In the genomic region with DNA sequence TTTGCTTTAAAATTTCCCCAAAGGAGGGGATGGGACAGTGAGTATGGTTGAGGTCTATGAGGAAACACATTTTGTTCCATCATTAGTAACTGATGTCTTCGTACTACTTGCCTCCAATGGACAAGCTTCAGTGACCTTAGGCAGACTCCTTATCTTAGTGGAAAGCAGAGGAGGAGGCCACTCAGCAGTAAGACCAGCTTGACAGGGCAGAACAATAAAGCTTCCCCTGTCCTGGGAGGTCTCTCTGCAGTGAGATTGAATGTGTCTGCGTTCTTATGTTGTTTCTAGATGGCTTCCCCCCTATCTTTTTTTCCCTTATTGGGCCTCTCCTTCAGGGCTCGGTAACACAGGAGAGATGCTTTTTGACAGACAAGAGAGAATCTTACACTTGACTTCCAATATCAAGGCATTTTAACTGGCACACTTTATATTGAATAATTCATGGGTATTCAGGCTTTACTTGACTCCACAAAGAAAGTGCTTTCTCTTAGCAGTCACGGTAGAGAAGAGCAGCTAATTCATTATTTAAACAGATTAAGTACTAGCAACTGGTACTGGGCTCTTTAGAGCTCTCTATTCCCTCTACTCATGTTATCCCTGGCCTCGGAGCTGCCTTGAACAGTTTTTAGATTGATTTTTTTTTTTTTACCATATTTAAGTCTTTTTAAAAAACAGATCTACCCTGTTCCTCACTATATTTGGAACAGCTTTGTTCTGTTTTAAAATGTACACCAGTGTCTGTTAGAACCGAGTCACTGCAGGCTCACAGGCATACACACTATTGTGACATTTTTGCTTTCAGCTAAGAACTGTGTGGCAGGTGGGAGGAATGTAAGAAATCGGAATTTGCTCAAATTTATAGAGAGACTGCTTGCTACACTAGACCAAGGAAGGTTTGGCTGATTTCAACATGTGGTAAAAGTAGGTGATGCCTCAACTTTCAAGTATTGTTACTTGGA, we compare ENCODE assay signal across 15 mouse cellular contexts.
DNase-seq lines count a peak whose midpoint lies in the region; ATAC-seq and TF ChIP-seq lines count a peak whose summit lies in the region.
"Had no signal": no experiment of that assay in that cellular context is flagged by ENCODE, and none has a peak within 500 bp of the region (broad histone marks: within the 10 kb centered on the region; RNA-seq: fewer than 3 reads in every experiment).

No protein-coding gene starts in this region.

- no peaks in the 10 kb centered on the region for H3K27me3 ChIP-seq in hindbrain, embryonic 11.5 days (ENCODE audit: control insufficient read depth, insufficient read depth, low read length)
- H3K27me3 ChIP-seq in hindbrain, postnatal 0 days (ENCODE audit: insufficient read depth, low read length) = no peaks in the 10 kb centered on the region
- no peaks in the 10 kb centered on the region for H3K27me3 ChIP-seq in forebrain, postnatal 0 days (ENCODE audit: insufficient read depth, low read length)
- H3K27me3 ChIP-seq in midbrain, embryonic 13.5 days = peaks cover 3% of the 10 kb centered on the region; the same call in 1 of the 2 replicates
- H3K27me3 ChIP-seq in heart, adult 2 months (ENCODE audit: control insufficient read depth, insufficient read depth, low read length) = no peaks in the 10 kb centered on the region
- H3K27me3 ChIP-seq: embryonic facial prominence, embryonic 15.5 days; hindbrain, embryonic 15.5 days had no signal

- no peaks in the 10 kb centered on the region for H3K4me1 ChIP-seq in hindbrain, embryonic 11.5 days (replicated peaks; ENCODE audit: control insufficient read depth, insufficient read depth, low read length)
- no peaks in the 10 kb centered on the region for H3K4me1 ChIP-seq in hindbrain, postnatal 0 days (ENCODE audit: insufficient read depth, low read length)
- no peaks in the 10 kb centered on the region for H3K4me1 ChIP-seq in forebrain, postnatal 0 days (ENCODE audit: insufficient read depth)
- peaks cover 10% of the 10 kb centered on the region for H3K4me1 ChIP-seq in midbrain, embryonic 13.5 days (replicated peaks)
- no peaks in the 10 kb centered on the region for H3K4me1 ChIP-seq in heart, adult 2 months (ENCODE audit: control insufficient read depth, insufficient read depth, low read length)
- H3K4me1 ChIP-seq: embryonic facial prominence, embryonic 15.5 days; heart, embryonic 10.5 days had no signal

- peak; percentile 7 for DNase-seq in hindbrain, embryonic 11.5 days (ENCODE audit: low spot score)
- no peak for DNase-seq in hindbrain, postnatal 0 days (ENCODE audit: low spot score)
- DNase-seq in brain, embryonic 14.5 days (ENCODE audit: low read depth) = peak; percentile 52
- peak; percentile 32 for DNase-seq in forebrain, postnatal 0 days
- DNase-seq in ovary, postnatal 14 days (ENCODE audit: low spot score) = no peak
- DNase-seq in heart, adult 2 months = no peak
- DNase-seq in urinary bladder, adult 2 months (ENCODE audit: low spot score) = no peak
- DNase-seq: cerebellum, adult 9-11 months; gastrocnemius, adult 2 months had no signal

- ATAC-seq in hindbrain, embryonic 11.5 days (ENCODE audit: low FRiP score) = peak; percentile 73
- no peak for ATAC-seq in hindbrain, postnatal 0 days
- peak; percentile 81 for ATAC-seq in forebrain, postnatal 0 days
- peak; percentile 91 for ATAC-seq in midbrain, embryonic 13.5 days
- ATAC-seq: activated CD4-positive, CD25-positive, alpha-beta regulatory T cell, adult 4 months; CD4-positive, CD25-positive, alpha-beta regulatory T cell, adult 4 months had no signal

- H3K27ac ChIP-seq in hindbrain, embryonic 11.5 days (ENCODE audit: low read depth, low read length) = no peak overlapping the region
- H3K27ac ChIP-seq in hindbrain, postnatal 0 days = no peak overlapping the region
- peak overlapping the region; percentile 57 for H3K27ac ChIP-seq in forebrain, postnatal 0 days (ENCODE audit: low read depth, low read length)
- peak overlapping the region; percentile 32; the same call in 1 of the 2 replicates for H3K27ac ChIP-seq in midbrain, embryonic 13.5 days
- no peak overlapping the region for H3K27ac ChIP-seq in heart, adult 2 months
- H3K27ac ChIP-seq: embryonic facial prominence, embryonic 15.5 days; gastrocnemius, adult 2 months; heart, embryonic 10.5 days; hindbrain, embryonic 15.5 days had no signal

- 50% methylated on average over 7 of the region's 7 CpGs for WGBS in hindbrain, embryonic 11.5 days
- 27% methylated on average over 7 of the region's 7 CpGs for WGBS in hindbrain, postnatal 0 days
- 36% methylated on average over 7 of the region's 7 CpGs for WGBS in forebrain, postnatal 0 days
- WGBS in midbrain, embryonic 13.5 days = 20% methylated on average over 7 of the region's 7 CpGs
- 58% methylated on average over 7 of the region's 7 CpGs for WGBS in heart, adult 2 months

- no peak overlapping the region for H3K4me2 ChIP-seq in hindbrain, embryonic 11.5 days (replicated peaks; ENCODE audit: low read depth, low read length)
- H3K4me2 ChIP-seq in hindbrain, postnatal 0 days (ENCODE audit: low read depth, low read length) = no peak overlapping the region
- no peak overlapping the region for H3K4me2 ChIP-seq in forebrain, postnatal 0 days (ENCODE audit: low read depth)
- H3K4me2 ChIP-seq in midbrain, embryonic 13.5 days (replicated peaks) = no peak overlapping the region
- H3K4me2 ChIP-seq: embryonic facial prominence, embryonic 15.5 days; hindbrain, embryonic 15.5 days had no signal

- H3K9ac ChIP-seq in hindbrain, embryonic 11.5 days (ENCODE audit: low read depth, low read length) = no peak overlapping the region
- no peak overlapping the region for H3K9ac ChIP-seq in hindbrain, postnatal 0 days (replicated peaks; ENCODE audit: low read length)
- H3K9ac ChIP-seq in forebrain, postnatal 0 days = no peak overlapping the region
- no peak overlapping the region for H3K9ac ChIP-seq in midbrain, embryonic 13.5 days (replicated peaks)
- no peak overlapping the region for H3K9ac ChIP-seq in heart, adult 2 months (ENCODE audit: low read depth, low read length)
- H3K9ac ChIP-seq: embryonic facial prominence, embryonic 15.5 days; hindbrain, embryonic 15.5 days had no signal

- no peak for TF ChIP-seq EP300 in heart, adult 2 months (IDR thresholded peaks at IDR 0.05; ENCODE audit: insufficient read depth, low read depth, low read length)

- no peak for TF ChIP-seq POLR2A in brain, embryonic 14.5 days (IDR thresholded peaks at IDR 0.05; ENCODE audit: borderline replicate concordance, extremely low read depth, insufficient read depth, insufficient read length, poor library complexity, severe bottlenecking)
- TF ChIP-seq POLR2A in heart, adult 2 months (IDR thresholded peaks at IDR 0.05; ENCODE audit: insufficient read depth, low read depth, low read length) = no peak

- no peaks in the 10 kb centered on the region for H3K79me2 ChIP-seq in heart, adult 2 months (replicated peaks; ENCODE audit: control insufficient read depth, insufficient read depth, low read length)

- H3K36me3 ChIP-seq in hindbrain, embryonic 11.5 days (ENCODE audit: control insufficient read depth, insufficient read depth, low read length) = no peaks in the 10 kb centered on the region
- H3K36me3 ChIP-seq in hindbrain, postnatal 0 days (ENCODE audit: insufficient read depth, low read length) = no peaks in the 10 kb centered on the region
- no peaks in the 10 kb centered on the region for H3K36me3 ChIP-seq in forebrain, postnatal 0 days (ENCODE audit: insufficient read depth)
- no peaks in the 10 kb centered on the region for H3K36me3 ChIP-seq in midbrain, embryonic 13.5 days
- H3K36me3 ChIP-seq in heart, adult 2 months (ENCODE audit: control insufficient read depth, insufficient read depth, low read length) = no peaks in the 10 kb centered on the region
- H3K36me3 ChIP-seq: embryonic facial prominence, embryonic 15.5 days; heart, embryonic 10.5 days; hindbrain, embryonic 15.5 days had no signal

- intact Hi-C loops in heart, adult 2 months (cut with DNase I) = no loop called here

- TF ChIP-seq CTCF in hindbrain, postnatal 0 days (IDR thresholded peaks at IDR 0.05; ENCODE audit: low read depth) = no peak
- TF ChIP-seq CTCF in brain, embryonic 14.5 days (IDR thresholded peaks at IDR 0.05; ENCODE audit: borderline replicate concordance, extremely low read depth, insufficient read depth, insufficient read length) = no peak
- TF ChIP-seq CTCF in forebrain, postnatal 0 days (IDR thresholded peaks at IDR 0.05; ENCODE audit: low read depth) = no peak
- no peak for TF ChIP-seq CTCF in heart, adult 2 months (IDR thresholded peaks at IDR 0.05)

- no peak overlapping the region for H3K4me3 ChIP-seq in hindbrain, embryonic 11.5 days (ENCODE audit: low read depth, low read length)
- no peak overlapping the region for H3K4me3 ChIP-seq in hindbrain, postnatal 0 days (ENCODE audit: low read length)
- H3K4me3 ChIP-seq in forebrain, postnatal 0 days (ENCODE audit: low read depth, low read length) = no peak overlapping the region
- H3K4me3 ChIP-seq in midbrain, embryonic 13.5 days (replicated peaks) = no peak overlapping the region
- no peak overlapping the region for H3K4me3 ChIP-seq in heart, adult 2 months
- H3K4me3 ChIP-seq: embryonic facial prominence, embryonic 15.5 days; gastrocnemius, adult 2 months; heart, embryonic 10.5 days; hindbrain, embryonic 15.5 days had no signal

- H3K9me3 ChIP-seq in hindbrain, embryonic 11.5 days (ENCODE audit: control insufficient read depth, low read length) = no peaks in the 10 kb centered on the region
- H3K9me3 ChIP-seq in hindbrain, postnatal 0 days (ENCODE audit: low read length) = no peaks in the 10 kb centered on the region
- no peaks in the 10 kb centered on the region for H3K9me3 ChIP-seq in forebrain, postnatal 0 days (ENCODE audit: low read length)
- no peaks in the 10 kb centered on the region for H3K9me3 ChIP-seq in midbrain, embryonic 13.5 days
- H3K9me3 ChIP-seq: embryonic facial prominence, embryonic 15.5 days; heart, embryonic 10.5 days; hindbrain, embryonic 15.5 days had no signal

Comparison
In these comparisons a context has a peak if more than half of its experiments do, and no peak if none do; other contexts are left out.
1. DNase-seq: peak in hindbrain, embryonic 11.5 days (single experiment), brain, embryonic 14.5 days (single experiment) and forebrain, postnatal 0 days (single experiment); none in hindbrain, postnatal 0 days (single experiment), ovary, postnatal 14 days (single experiment), heart, adult 2 months (0 of 2) and urinary bladder, adult 2 months (single experiment).
2. H3K27ac ChIP-seq: peak in forebrain, postnatal 0 days (single experiment) and midbrain, embryonic 13.5 days (single experiment); none in hindbrain, embryonic 11.5 days (single experiment), hindbrain, postnatal 0 days (single experiment) and heart, adult 2 months (single experiment).